Mouse (Mus musculus): ENCODE data around the gene Olfr652. TPM values are rescaled to one million over a fixed set of nuclear protein-coding genes. Genes with fewer than 3 reads are reported as not detected.

Gene Olfr652
- polyA plus RNA-seq (2014; fragmentation: Illumina TruSeq; extraction: RNeasy Lipid Tissue Mini Kit (QIAGEN cat#74804); ENCODE audit: low read depth, low replicate concordance), result not detected

DNA sequence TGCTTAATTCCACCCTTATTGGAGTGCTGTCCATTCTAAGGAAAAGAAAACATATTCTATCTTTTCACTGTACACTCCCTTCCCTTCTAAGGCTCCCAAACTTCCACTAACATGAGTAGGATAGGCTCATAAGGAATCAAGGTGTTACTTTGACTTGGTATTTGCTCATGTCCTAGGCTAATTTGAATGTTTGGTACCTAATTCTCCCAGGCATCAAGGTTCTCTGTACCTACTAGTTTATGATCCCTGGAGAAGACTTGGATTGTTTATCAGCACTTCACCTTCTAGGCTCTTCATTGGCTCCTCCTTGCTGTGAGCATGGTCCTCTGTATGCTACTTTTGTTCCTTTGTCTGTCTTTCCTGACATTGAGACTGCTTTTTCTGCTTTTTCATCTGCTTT lies at the start of gene Olfr652:
Gene Olfr652, plus strand, starts transcription at position 301 of the 400 bp plus-strand sequence.

DNA sequence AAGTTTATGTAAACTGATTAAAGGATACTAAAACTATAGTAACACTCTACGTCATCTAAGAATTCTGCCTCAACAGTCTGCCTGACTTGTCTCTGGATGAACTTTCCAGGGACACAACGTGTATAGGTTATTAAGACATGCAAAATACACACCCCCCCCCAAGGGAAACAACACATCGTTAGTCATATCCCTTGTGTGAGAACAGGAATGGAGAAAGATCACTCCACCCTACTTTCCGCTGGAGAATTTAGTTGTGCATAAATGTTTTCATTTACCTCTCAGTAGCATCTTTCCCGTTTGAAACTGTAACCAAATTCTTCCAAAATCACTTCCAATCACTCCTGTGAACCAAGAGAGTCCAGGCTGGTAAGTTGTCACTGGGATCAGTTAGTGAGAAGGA lies 10.9 kb upstream of the Olfr652 start, which contains the start of gene Olfr651:
Gene Olfr651, plus strand, starts transcription at position 301 of the 400 bp plus-strand sequence.

DNA sequence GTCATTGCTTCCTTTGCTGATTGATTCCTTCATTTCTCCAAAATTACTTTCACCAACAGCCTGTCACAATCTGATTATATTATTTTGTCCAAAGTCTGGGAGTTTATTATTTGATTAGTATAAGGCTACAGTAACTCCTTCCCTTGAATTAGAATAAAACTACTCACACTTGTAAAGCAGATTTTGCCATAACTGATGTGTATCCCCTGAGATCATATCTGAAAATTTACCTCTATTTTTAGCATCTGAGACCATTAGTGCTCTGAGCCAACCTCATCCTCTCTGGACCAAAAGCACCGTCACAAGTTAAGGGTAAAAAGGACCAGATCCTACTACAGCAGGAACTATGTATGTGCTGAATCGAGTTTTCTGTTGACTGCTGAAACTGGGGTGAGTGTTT lies 16.3 kb downstream of the Olfr652 start, which contains the start of gene Olfr653:
Gene Olfr653, plus strand, starts transcription at position 301 of the 400 bp plus-strand sequence.

DNA sequence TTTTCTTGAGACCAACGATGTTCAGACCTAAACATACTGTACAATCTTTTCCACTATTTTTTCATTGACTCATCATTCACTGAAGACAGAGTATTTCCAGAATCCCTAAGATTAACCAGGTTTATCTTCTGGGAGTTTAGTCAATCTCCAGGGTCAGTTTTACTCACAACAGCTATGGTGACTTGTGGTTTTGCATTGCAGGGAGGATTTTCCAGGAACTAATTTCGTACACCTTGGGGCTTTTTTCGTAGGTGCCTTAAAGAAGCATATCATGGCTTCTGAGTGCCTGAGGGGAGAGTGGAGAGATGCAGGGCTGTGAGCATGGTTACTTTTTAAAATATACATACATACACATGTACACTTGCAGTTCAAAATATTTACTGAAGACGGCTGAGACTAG lies 26.0 kb downstream of the Olfr652 start, which contains the start of gene Olfr654:
Gene Olfr654, plus strand, starts transcription at position 301 of the 400 bp plus-strand sequence.

DNA sequence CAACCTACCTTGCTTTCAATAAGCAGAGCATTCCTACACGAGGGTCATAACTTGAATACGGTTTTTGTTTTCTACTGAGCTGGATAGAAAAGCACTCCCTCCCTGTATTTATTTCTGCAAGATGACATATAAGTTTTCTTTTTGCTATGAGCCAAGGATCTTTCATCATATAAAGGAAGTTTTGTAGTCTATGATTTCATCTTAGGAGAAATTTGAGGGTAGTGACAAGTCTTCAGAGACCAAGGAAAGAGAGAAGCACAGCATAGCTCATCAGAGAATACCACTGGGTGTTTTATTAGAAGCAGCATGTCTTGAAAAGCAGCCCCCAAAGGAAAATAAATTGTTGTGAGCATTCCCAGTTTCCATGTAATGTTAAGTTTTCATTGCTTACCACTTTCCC lies 41.0 kb downstream of the Olfr652 start, which contains the start of gene Olfr655:
Gene Olfr655, minus strand, starts transcription at position 101 of the 400 bp plus-strand sequence.

GRCm38 (mm10) chr7:104613655-104614054 lies 53.0 kb downstream of the Olfr652 start, which contains the start of gene Olfr656:
Gene Olfr656 (plus strand): TSS chr7:104613955.

Other genes starting within 250 kb of the Olfr652 start
- gene Trim12a, start 245.4 kb upstream of the Olfr652 start, polyA plus RNA-seq (2014; fragmentation: Illumina TruSeq; extraction: RNeasy Lipid Tissue Mini Kit (QIAGEN cat#74804); ENCODE audit: low read depth, low replicate concordance), result 44.0 TPM
- gene Trim34b, start 231.4 kb upstream of the Olfr652 start, polyA plus RNA-seq (2014; fragmentation: Illumina TruSeq; extraction: RNeasy Lipid Tissue Mini Kit (QIAGEN cat#74804); ENCODE audit: low read depth, low replicate concordance), result not detected
- gene Trim12c, start 207.5 kb upstream of the Olfr652 start, polyA plus RNA-seq (2014; fragmentation: Illumina TruSeq; extraction: RNeasy Lipid Tissue Mini Kit (QIAGEN cat#74804); ENCODE audit: low read depth, low replicate concordance), result 52.3 TPM
- gene Trim30b, start 191.0 kb upstream of the Olfr652 start, polyA plus RNA-seq (2014; fragmentation: Illumina TruSeq; extraction: RNeasy Lipid Tissue Mini Kit (QIAGEN cat#74804); ENCODE audit: low read depth, low replicate concordance), result 0.58 TPM
- gene Trim30c, start 160.1 kb upstream of the Olfr652 start, polyA plus RNA-seq (2014; fragmentation: Illumina TruSeq; extraction: RNeasy Lipid Tissue Mini Kit (QIAGEN cat#74804); ENCODE audit: low read depth, low replicate concordance), result not detected
- gene Trim30a, start 95.7 kb upstream of the Olfr652 start, polyA plus RNA-seq (2014; fragmentation: Illumina TruSeq; extraction: RNeasy Lipid Tissue Mini Kit (QIAGEN cat#74804); ENCODE audit: low read depth, low replicate concordance), result 72.7 TPM
- gene Trim30d, start 53.1 kb upstream of the Olfr652 start, polyA plus RNA-seq (2014; fragmentation: Illumina TruSeq; extraction: RNeasy Lipid Tissue Mini Kit (QIAGEN cat#74804); ENCODE audit: low read depth, low replicate concordance), result 77.6 TPM
- not detected for gene Olfr651, start 10.8 kb upstream of the Olfr652 start, polyA plus RNA-seq (2014; fragmentation: Illumina TruSeq; extraction: RNeasy Lipid Tissue Mini Kit (QIAGEN cat#74804); ENCODE audit: low read depth, low replicate concordance)
- gene Olfr653, start 16.4 kb downstream of the Olfr652 start, polyA plus RNA-seq (2014; fragmentation: Illumina TruSeq; extraction: RNeasy Lipid Tissue Mini Kit (QIAGEN cat#74804); ENCODE audit: low read depth, low replicate concordance), result not detected
- not detected for gene Olfr654, start 26.1 kb downstream of the Olfr652 start, polyA plus RNA-seq (2014; fragmentation: Illumina TruSeq; extraction: RNeasy Lipid Tissue Mini Kit (QIAGEN cat#74804); ENCODE audit: low read depth, low replicate concordance)
- not detected for gene Olfr655, start 40.9 kb downstream of the Olfr652 start, polyA plus RNA-seq (2014; fragmentation: Illumina TruSeq; extraction: RNeasy Lipid Tissue Mini Kit (QIAGEN cat#74804); ENCODE audit: low read depth, low replicate concordance)
- gene Olfr656, start 53.1 kb downstream of the Olfr652 start, polyA plus RNA-seq (2014; fragmentation: Illumina TruSeq; extraction: RNeasy Lipid Tissue Mini Kit (QIAGEN cat#74804); ENCODE audit: low read depth, low replicate concordance), result not detected
- gene Olfr657, start 63.9 kb downstream of the Olfr652 start, polyA plus RNA-seq (2014; fragmentation: Illumina TruSeq; extraction: RNeasy Lipid Tissue Mini Kit (QIAGEN cat#74804); ENCODE audit: low read depth, low replicate concordance), result not detected
- not detected for gene Olfr658, start 86.4 kb downstream of the Olfr652 start, polyA plus RNA-seq (2014; fragmentation: Illumina TruSeq; extraction: RNeasy Lipid Tissue Mini Kit (QIAGEN cat#74804); ENCODE audit: low read depth, low replicate concordance)
- not detected for gene Olfr659, start 105.9 kb downstream of the Olfr652 start, polyA plus RNA-seq (2014; fragmentation: Illumina TruSeq; extraction: RNeasy Lipid Tissue Mini Kit (QIAGEN cat#74804); ENCODE audit: low read depth, low replicate concordance)
- gene Olfr661, start 125.6 kb downstream of the Olfr652 start, polyA plus RNA-seq (2014; fragmentation: Illumina TruSeq; extraction: RNeasy Lipid Tissue Mini Kit (QIAGEN cat#74804); ENCODE audit: low read depth, low replicate concordance), result not detected
- not detected for gene Usp17le, start 216.6 kb downstream of the Olfr652 start, polyA plus RNA-seq (2014; fragmentation: Illumina TruSeq; extraction: RNeasy Lipid Tissue Mini Kit (QIAGEN cat#74804); ENCODE audit: low read depth, low replicate concordance)

Data from adrenal gland, adult 10 weeks (tissue).